Mouse (Mus musculus) right cerebral cortex, postnatal 4 days (tissue): ENCODE results near the gene Olfr77.

Experiments
- DNase-seq: peaks from one replicate; pipeline ENCODE4 v3.0.0-alpha.2; 2022

The Olfr77 gene

DNA sequence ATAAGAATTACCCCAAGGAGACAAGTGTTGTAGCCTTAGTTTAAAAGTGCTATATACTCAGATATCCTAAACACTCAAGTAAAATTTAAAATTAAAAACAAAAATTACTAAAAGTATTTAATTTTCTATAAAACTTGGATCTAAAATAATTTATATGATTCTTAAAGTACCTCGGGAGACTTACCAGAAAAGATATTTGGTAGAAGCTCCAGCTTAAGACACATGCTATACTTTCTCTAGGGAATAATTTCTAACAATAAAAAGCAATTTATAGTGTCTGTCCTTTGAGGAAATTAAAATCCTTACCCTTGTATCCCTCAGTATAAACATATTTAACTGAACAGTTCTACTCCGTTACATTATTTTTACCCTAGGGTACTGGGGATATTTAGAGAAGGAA lies at the start of gene Olfr77:
Olfr77 (plus strand) TSS at position 301 of the 400 bp plus-strand sequence.
- DNase-seq = no peak

DNA sequence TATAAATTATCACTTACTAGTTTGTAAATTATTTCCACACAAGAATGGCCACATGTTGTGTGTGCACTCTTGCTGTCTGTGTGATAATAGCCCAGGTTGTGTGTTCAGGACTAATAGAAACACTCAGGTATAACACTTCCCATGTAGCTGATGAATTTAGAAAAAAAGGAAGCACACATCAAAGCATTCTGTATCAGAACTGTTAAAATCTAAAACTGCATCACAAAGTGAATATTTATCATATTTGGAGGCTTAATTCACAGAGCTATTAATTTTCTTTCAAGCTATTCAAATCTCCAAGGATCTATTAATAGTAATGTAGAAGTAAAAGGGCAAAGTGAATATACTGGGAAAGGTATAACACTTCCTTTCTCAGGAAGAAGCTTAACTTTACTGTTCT lies 28.8 kb upstream of the Olfr77 start, which contains the start of gene Olfr862:
Olfr862 (minus strand) TSS at position 101 of the 400 bp plus-strand sequence.
- no peak for DNase-seq

DNA sequence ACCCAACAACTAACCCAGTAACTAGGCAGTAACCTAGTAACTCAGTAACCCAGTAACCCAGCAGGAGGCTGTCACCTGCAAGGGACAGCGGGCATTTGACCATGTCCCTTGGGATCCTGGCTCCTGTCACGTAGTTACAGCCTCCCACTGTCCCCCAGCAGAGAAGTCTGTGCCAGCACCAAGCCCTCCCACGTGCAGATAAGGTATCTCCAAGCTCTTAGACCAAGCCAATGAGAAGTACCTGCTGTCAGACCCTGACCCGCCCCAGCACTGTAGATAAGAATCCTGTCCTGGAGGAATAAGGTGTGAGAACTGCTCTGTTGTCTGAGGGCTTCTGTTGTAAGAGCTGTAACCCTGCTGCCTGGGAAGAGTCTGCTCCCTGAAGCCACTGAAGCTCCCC lies 5.5 kb upstream of the Olfr77 start:
- no peak for DNase-seq
